Mouse (Mus musculus) megakaryocyte progenitor cell, adult 5-6 weeks (primary cell): ENCODE data around the gene Plcg1. TPM values are rescaled to one million over a fixed set of nuclear protein-coding genes. Genes with fewer than 3 reads are reported as not detected.

Source experiments
- ATAC-seq: replicated peaks from 2 replicates; pipeline ENCODE4 v1.8.0; 2016; ENCODE audit warnings: mild to moderate bottlenecking, moderate TSS enrichment, inconsistent platforms; ENCODE audit not compliant: poor library complexity
- total RNA-seq, 2 experiments: library from RNA; stranded (forward) in 1 of 2; stranded (reverse) in 1 of 2; fragments of 157-497, 149-512 nt in 1 of 2; fragments of 200-1000 nt in 1 of 2; gene quantifications; 2 replicates each; pipeline versions ENCODE4 v1.2.3 to v1.2.4; 2015 to 2017

Gene Plcg1
- total RNA-seq (2015) (5.8 and 9.7 TPM in 2 replicates), total RNA-seq (2017) (19.5 and 24.5 TPM in 2 replicates)

GRCm38 (mm10) chr2:160731117-160731838 lies at the start of gene Plcg1:
Gene Plcg1 (plus strand): TSS chr2:160731300.
- ATAC-seq: peak; percentile 81

- peak; percentile 69 for ATAC-seq
These were observed 30.8 kb upstream of the Plcg1 start for GRCm38 (mm10) chr2:160700271-160700670.

GRCm38 (mm10) chr2:160701603-160702002 lies 29.5 kb upstream of the Plcg1 start:
- ATAC-seq: no peak

DNA sequence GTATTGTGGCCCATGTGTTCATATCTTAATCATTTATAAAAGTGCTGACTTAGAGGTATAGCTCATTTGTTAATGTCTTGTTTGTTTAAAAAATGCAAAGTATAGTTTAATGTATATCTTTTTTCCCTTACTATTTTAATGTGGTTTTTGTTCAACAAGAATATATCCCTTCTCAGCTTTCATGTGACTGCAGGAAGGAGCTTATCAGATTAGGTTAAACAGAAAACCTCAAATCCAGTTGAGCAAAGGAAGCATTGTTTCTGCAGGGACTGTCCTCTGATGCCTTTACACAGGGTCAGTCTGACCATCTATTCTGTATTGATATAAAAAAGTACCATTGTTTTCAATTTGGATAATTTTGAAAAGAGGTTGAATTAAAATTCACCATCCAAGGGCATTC lies 28.3 kb upstream of the Plcg1 start:
- no peak for ATAC-seq

DNA sequence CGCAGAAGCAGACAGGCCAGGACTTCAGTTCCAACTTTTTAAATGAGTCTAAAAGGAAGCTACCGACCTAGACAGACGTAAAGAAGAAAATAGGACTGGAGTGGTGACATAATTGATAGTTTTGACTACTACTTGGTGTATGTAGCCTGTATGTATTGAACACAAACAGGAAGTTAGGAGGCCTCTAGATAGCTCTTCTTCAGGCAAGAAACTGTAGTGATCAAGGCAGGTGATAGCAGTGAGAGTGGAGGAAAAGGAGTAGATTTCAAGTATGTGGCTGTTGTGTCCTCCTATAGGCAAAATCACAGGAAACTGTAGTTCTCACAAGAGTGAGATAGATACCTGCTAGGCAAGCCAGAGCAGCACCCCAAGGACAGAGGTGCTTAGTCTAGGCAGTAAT lies 23.4 kb upstream of the Plcg1 start:
- ATAC-seq: 0 out of 2 replicates have a peak, but pooled peaks have one; percentile 34

GRCm38 (mm10) chr2:160715463-160716030 lies 15.6 kb upstream of the Plcg1 start:
- ATAC-seq: no peak

DNA sequence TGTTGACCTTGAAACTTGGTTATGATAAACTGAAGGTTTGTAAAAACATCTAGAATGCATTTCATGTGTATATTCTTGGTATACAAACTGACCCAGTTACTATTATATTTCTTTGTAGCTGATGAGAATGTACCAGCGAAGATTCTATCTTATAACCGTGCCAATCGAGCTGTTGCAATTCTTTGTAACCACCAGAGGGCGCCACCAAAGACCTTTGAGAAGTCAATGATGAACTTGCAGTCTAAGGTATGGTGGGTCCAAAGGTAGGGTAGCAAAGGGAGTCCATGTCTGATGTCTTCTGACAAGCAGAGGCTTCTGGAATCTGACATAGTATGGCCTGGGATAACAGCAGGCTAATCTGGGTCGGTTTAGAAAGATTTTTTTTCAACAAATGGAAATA lies 13.8 kb upstream of the Plcg1 start:
- ATAC-seq: peak; percentile 80

GRCm38 (mm10) chr2:160718811-160719210 lies 12.3 kb upstream of the Plcg1 start:
- no peak for ATAC-seq

DNA sequence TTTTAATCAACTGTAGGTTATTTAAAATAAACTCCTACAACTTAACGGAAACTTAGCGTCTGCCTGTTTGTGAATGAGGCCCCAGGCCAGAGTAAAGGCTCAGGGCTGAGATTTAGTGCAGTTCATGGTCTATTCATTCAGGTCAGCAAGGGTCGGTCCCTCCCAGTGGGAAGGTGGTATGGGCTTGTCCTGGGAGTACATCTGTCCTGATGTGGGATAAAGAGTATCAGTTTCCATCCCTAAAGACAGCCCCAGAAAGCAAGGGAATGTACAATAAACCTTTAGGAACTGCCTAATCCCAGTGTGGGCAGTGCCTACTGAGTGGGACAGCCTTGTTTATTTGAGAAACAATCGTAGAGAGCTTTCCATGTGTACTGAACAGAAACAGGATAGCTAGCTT lies 8.4 kb upstream of the Plcg1 start:
- ATAC-seq: no peak

DNA sequence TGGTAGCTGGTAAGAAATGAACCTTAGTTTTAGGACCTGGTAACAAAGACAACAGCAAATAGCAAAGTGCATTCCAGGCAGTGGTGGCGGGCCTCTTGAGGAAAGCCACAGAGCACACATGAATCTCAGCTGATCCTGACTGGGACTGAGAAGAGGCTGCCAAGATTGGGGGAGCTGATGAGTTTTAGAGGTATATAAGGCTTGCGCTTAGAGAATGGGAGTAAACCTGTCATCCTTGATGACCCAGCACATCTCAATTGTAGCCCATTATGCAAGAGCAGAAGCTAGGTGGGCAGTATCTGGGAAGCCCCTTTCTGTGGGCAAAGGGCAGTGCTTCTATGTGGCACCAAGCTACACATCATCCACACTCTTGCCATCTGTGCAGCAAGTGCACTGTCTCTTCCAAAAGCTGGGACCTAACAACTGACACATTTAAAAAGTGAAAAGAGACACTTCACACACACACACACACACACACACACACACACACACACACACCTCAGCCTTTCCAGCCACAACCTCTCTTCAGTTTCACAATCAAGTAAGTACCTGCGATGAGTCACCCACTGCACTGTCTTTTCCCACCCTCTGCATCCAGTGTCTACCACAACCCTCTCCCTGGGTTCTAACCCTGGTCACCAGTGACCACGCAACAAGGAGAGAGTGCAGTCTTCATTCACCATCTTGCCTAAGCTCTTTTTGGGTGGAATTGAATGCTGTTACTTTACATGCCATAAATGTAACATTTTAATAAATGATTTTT lies 7.3 kb upstream of the Plcg1 start:
- ATAC-seq: peak; percentile 15; the same call in 1 of the 2 replicates

- no peak for ATAC-seq
These were observed 6.6 kb upstream of the Plcg1 start for GRCm38 (mm10) chr2:160724536-160724935.

GRCm38 (mm10) chr2:160725877-160726864 lies 4.9 kb upstream of the Plcg1 start:
- no peak for ATAC-seq

DNA sequence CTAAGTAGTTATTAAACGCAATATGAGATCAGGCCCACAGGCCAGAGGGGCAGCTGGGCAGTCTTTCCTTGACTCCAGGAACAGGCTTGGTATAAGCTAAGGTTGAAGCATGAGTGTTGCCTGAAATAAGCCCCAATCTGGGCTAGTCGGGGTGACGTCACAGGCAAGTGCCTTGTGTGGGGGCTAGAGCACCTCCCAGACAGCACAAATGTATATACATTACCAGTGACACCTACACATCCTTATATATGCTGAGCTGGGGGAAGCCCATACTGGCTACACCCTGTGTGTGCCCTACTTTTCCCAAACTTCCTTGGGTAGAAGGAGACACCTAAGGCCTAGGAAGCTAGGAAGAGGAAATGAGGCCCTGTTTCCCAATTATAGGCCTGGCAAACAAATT lies 2.1 kb upstream of the Plcg1 start:
- ATAC-seq: no peak

DNA sequence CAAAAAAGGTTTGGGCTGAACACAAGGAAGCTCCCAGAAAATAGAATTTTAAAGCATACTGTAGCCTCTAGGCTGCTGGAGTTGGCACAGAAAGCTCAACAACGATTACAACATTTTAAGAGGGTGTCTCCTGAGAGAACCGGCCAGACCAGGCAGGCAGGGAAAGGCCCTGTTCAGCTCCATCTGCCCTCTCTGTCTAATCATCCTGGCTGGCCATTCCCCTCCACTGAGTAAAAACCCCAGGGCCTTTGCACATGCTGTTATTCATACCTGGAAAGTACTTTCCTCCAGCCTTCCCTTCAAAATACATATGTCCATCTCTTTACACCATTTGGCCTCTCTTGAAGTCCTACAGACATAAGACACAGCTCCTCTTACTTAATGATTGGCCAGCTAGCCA lies 1.7 kb upstream of the Plcg1 start:
- ATAC-seq: no peak

- ATAC-seq: peak; percentile 55
These were observed 976 bp upstream of the Plcg1 start for GRCm38 (mm10) chr2:160729851-160730796.

DNA sequence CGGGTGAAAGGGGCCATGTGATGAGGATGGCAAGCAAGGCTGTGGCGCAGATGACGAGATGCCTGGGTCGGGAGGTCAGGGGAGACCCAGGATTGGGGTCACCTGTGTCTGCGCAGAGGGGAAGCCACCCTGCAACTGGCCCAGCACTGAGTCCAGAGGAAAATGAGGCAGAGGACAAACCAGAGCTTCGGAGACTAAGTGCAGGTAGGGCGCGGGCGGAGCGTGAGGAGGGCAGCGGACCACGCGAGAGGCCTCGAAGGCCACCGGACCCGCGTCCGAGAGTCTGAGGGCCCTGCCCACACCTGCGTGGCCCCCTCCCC lies 343 bp upstream of the Plcg1 start:
- no peak; the same call in 1 of the 2 replicates for ATAC-seq

DNA sequence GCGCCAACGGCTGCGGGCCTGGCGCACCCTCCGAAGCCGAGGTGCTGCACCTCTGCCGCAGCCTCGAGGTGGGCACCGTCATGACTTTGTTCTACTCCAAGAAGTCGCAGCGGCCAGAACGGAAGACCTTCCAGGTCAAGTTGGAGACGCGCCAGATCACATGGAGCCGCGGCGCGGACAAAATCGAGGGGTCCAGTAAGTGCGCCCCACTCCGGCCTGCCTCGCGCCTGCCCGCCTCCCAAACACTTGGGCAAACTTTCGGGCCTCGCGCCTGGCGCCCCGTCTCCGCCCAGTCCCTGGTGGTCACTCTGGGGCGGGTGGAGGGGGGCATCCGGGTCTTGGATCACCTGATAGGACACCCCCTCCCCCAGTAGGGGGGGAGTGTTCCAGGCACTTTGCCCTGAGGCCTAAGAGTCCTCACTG lies 750 bp downstream of the Plcg1 start:
- ATAC-seq: no peak

- ATAC-seq: no peak
These were observed 1.4 kb downstream of the Plcg1 start for GRCm38 (mm10) chr2:160732420-160732995.

- ATAC-seq: no peak
These were observed 2.0 kb downstream of the Plcg1 start for GRCm38 (mm10) chr2:160733131-160733531.
